ENCODE assay signal across 16 mouse cellular contexts in the genomic region with DNA sequence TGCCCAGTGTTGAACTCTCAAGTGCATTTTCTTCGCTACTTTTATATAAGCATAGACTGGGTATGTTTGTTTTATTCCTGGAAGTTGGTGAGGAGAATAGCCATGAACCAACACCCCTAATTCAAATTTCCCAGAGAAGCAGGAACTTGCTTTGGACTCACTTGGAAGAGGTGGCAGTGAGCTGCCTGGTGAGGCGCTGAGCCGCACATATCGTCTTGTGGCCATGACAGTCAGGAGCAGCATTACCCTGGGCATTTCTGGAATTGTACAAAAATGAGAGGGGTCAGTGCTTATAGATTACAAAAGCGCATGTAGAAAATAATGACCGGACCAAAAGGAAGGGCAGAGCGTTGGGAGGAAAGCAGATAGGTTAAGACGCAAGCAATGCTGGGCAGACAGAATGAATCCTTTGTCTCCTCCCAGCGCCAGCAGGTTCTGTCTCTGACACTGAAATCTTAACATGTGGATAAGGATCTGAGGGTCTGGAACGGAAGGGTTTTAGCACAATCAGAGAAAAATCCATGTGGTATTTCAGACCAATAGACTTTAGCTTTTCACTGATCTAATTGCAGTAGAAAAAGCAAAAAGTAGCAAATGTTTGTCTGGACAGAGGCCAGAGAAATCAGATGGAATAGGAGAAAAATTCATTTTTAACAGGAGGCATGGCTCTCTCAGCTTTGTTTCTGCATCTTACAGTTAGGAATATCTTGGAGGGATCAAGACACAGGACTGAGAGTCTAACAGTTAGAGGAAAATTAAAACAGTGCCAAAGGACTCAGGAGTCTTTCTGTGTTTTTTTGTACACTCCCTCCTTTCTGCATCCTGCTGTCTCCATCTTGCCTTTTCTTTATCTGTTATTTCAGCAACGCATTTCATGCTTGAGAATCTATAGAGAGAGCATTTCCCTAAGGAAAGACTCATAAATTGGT.
A peak's percentile ranks its signal among the peaks of the same experiment; 100 is the strongest.
DNase-seq lines count a peak whose midpoint lies in the region; ATAC-seq lines count a peak whose summit lies in the region.
"Had no signal": no experiment of that assay in that cellular context is flagged by ENCODE, and none has a peak within 500 bp of the region (broad histone marks: within the 10 kb centered on the region; RNA-seq: fewer than 3 reads in every experiment).

No protein-coding gene starts in this region.

- no peak for DNase-seq in hindbrain, embryonic 10.5 days (ENCODE audit: low spot score)
- peak; percentile 25 for DNase-seq in midbrain, embryonic 14.5 days
- no peak for DNase-seq in midbrain, embryonic 10.5 days (ENCODE audit: low spot score)
- DNase-seq in brain, embryonic 18.5 days (ENCODE audit: low read depth, low spot score) = peak; percentile 36
- DNase-seq in layer of hippocampus, adult 9-10 months (ENCODE audit: low spot score) = peak; percentile 27
- no peak for DNase-seq in adrenal gland, adult 2 months
- DNase-seq: adrenal gland, postnatal 25 days; cerebellum, adult 9-10 months; gastrocnemius, postnatal 10 days; heart, adult 2 months; kidney, adult 9 months; kidney, postnatal 4 days had no signal

- no peaks in the 10 kb centered on the region for H3K27me3 ChIP-seq in hindbrain, embryonic 13.5 days
- no peaks in the 10 kb centered on the region for H3K27me3 ChIP-seq in hindbrain, embryonic 10.5 days (ENCODE audit: insufficient read depth, poor library complexity, severe bottlenecking)
- H3K27me3 ChIP-seq in midbrain, embryonic 14.5 days (ENCODE audit: control insufficient read depth, insufficient read depth, low read length) = no peaks in the 10 kb centered on the region
- H3K27me3 ChIP-seq in midbrain, embryonic 10.5 days (ENCODE audit: low read depth, poor library complexity, severe bottlenecking) = no peaks in the 10 kb centered on the region
- H3K27me3 ChIP-seq: heart, embryonic 15.5 days; liver, embryonic 15.5 days had no signal

- no peak for ATAC-seq in hindbrain, embryonic 13.5 days (ENCODE audit: low FRiP score)
- ATAC-seq in midbrain, embryonic 14.5 days (ENCODE audit: low FRiP score, low TSS enrichment) = no peak
- ATAC-seq: lung, postnatal 0 days had no signal

- no peaks in the 10 kb centered on the region for H3K9me3 ChIP-seq in hindbrain, embryonic 13.5 days
- H3K9me3 ChIP-seq in hindbrain, embryonic 10.5 days = no peaks in the 10 kb centered on the region
- no peaks in the 10 kb centered on the region for H3K9me3 ChIP-seq in midbrain, embryonic 14.5 days (ENCODE audit: control insufficient read depth, low read length)
- no peaks in the 10 kb centered on the region for H3K9me3 ChIP-seq in midbrain, embryonic 10.5 days (replicated peaks)
- H3K9me3 ChIP-seq: heart, embryonic 15.5 days; liver, embryonic 15.5 days had no signal

- no peak overlapping the region for H3K9ac ChIP-seq in hindbrain, embryonic 13.5 days
- no peak overlapping the region for H3K9ac ChIP-seq in midbrain, embryonic 14.5 days (replicated peaks; ENCODE audit: low read length)
- H3K9ac ChIP-seq: heart, embryonic 15.5 days; liver, embryonic 15.5 days had no signal

- WGBS in hindbrain, embryonic 13.5 days = 72% methylated on average over 11 of the region's 11 CpGs
- 83% methylated on average over 11 of the region's 11 CpGs for WGBS in hindbrain, embryonic 10.5 days
- 70% methylated on average over 11 of the region's 11 CpGs for WGBS in midbrain, embryonic 14.5 days
- WGBS in midbrain, embryonic 10.5 days = 88% methylated on average over 11 of the region's 11 CpGs

- no peaks in the 10 kb centered on the region; the same call in 1 of the 2 replicates for H3K4me1 ChIP-seq in hindbrain, embryonic 13.5 days (replicated peaks)
- no peaks in the 10 kb centered on the region for H3K4me1 ChIP-seq in hindbrain, embryonic 10.5 days (replicated peaks)
- H3K4me1 ChIP-seq in midbrain, embryonic 14.5 days (ENCODE audit: control insufficient read depth, insufficient read depth, low read length) = 0 out of 2 replicates have a peak, but pooled peaks cover 9% of the 10 kb centered on the region
- H3K4me1 ChIP-seq in midbrain, embryonic 10.5 days = no peaks in the 10 kb centered on the region
- H3K4me1 ChIP-seq: heart, embryonic 15.5 days; liver, embryonic 15.5 days had no signal

- peak overlapping the region; percentile 30; the same call in 1 of the 2 replicates for H3K27ac ChIP-seq in hindbrain, embryonic 13.5 days
- H3K27ac ChIP-seq in hindbrain, embryonic 10.5 days = no peak overlapping the region
- 0 out of 2 replicates have a peak overlapping the region, but pooled peaks have one; percentile 16 for H3K27ac ChIP-seq in midbrain, embryonic 14.5 days (replicated peaks; ENCODE audit: low read depth, low read length)
- no peak overlapping the region for H3K27ac ChIP-seq in midbrain, embryonic 10.5 days (replicated peaks)
- H3K27ac ChIP-seq: heart, adult 2 months; heart, embryonic 15.5 days; liver, embryonic 15.5 days had no signal

- H3K4me3 ChIP-seq in hindbrain, embryonic 13.5 days = no peak overlapping the region
- H3K4me3 ChIP-seq in hindbrain, embryonic 10.5 days = no peak overlapping the region
- H3K4me3 ChIP-seq in midbrain, embryonic 14.5 days (replicated peaks; ENCODE audit: low read depth, low read length) = no peak overlapping the region
- H3K4me3 ChIP-seq in midbrain, embryonic 10.5 days = no peak overlapping the region
- H3K4me3 ChIP-seq: heart, adult 2 months; heart, embryonic 15.5 days; liver, embryonic 15.5 days had no signal

- no peak overlapping the region for H3K4me2 ChIP-seq in hindbrain, embryonic 13.5 days
- H3K4me2 ChIP-seq in midbrain, embryonic 14.5 days (ENCODE audit: low read length) = no peak overlapping the region
- H3K4me2 ChIP-seq: heart, embryonic 15.5 days; liver, embryonic 15.5 days had no signal

- no peaks in the 10 kb centered on the region for H3K36me3 ChIP-seq in hindbrain, embryonic 13.5 days
- no peaks in the 10 kb centered on the region for H3K36me3 ChIP-seq in hindbrain, embryonic 10.5 days
- no peaks in the 10 kb centered on the region for H3K36me3 ChIP-seq in midbrain, embryonic 14.5 days (ENCODE audit: control insufficient read depth, insufficient read depth, low read length)
- H3K36me3 ChIP-seq in midbrain, embryonic 10.5 days = no peaks in the 10 kb centered on the region
- H3K36me3 ChIP-seq: heart, embryonic 15.5 days; liver, embryonic 15.5 days had no signal

Comparison
In these comparisons a context has a peak if more than half of its experiments do, and no peak if none do; other contexts are left out.
1. H3K27ac ChIP-seq: peak in hindbrain, embryonic 13.5 days (single experiment) and midbrain, embryonic 14.5 days (single experiment); none in hindbrain, embryonic 10.5 days (single experiment) and midbrain, embryonic 10.5 days (single experiment).
2. DNase-seq: peak in midbrain, embryonic 14.5 days (single experiment), brain, embryonic 18.5 days (single experiment) and layer of hippocampus, adult 9-10 months (single experiment); none in hindbrain, embryonic 10.5 days (single experiment), midbrain, embryonic 10.5 days (single experiment) and adrenal gland, adult 2 months (single experiment).